Mouse (Mus musculus) granulocyte monocyte progenitor cell, adult 5-6 weeks (primary cell): ENCODE data around the gene Mical2. TPM values are rescaled to one million over a fixed set of nuclear protein-coding genes. Genes with fewer than 3 reads are reported as not detected.

Experiments used
- ATAC-seq: replicated peaks from 2 replicates; pipeline ENCODE4 v1.8.0; 2016; ENCODE audit warnings: mild to moderate bottlenecking, moderate TSS enrichment, inconsistent platforms; ENCODE audit not compliant: poor library complexity, severe bottlenecking
- total RNA-seq, 2 experiments: library from RNA; stranded (forward) in 1 of 2; stranded (reverse) in 1 of 2; fragments of 200-712, 200-1000 nt in 1 of 2; fragments of >200 nt in 1 of 2; fragmentation: Nextera tagmentation in 1 of 2; gene quantifications; 2 replicates each; pipeline ENCODE4 v1.2.3; 2014 to 2017

The Mical2 gene
- 4.7 and 6.8 TPM in 2 replicates for total RNA-seq (2014; fragmentation: Nextera tagmentation)
- 0.62 and 0.90 TPM in 2 replicates for total RNA-seq (2017)

DNA sequence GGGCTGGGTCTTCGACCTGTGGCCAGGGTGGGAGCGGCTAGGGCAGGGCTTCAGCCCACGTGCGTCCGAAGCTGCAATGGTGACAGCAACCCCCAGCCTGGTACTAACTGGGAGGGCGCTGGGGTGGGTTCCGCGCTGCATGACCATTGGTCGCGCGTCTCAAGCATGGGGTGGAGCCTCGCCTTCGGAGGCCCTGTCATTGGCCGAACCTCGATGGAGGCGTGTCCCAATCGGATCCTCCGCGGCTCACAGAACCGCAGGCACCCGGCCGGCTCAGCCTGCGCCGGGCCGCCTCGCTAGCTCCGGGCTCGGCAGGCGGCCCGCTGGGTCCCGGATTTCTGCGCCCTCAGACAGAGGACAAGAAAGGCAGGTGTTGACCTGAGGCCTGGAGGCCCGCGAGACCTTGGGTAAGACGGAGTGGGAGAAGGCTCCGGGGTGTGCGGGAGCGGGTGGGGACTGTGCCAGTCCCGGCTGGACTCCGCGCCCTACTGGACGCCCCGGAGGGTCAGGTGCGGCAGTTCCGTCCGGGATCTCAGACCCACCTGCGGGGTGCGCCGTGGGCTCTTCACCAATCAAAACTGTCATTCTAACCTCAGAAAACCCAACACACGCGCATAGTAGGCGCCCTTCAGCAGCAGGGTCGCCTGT lies at the start of gene Mical2:
TSS of gene Mical2 (plus strand) at position 242 of the 648 bp plus-strand sequence.
- ATAC-seq: peak; percentile 95

DNA sequence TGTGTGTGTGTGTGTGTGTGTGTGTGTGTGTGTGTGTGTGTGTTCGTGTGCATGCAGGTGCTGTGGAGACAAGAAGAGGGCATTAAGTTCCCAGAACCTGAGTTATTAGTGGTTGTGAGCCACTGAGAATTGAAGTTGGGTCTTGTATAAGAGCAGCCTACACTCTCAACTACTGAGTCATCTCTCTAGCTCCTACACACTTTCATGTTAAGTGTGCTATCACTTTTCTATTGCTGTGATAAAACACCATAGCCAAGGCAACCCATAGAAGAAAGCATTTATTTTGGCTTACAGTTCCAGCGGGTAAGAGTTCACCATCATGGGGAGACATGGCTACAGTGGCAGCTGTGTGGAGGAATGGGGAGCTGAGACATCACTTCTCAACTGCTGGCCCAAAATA lies 49.0 kb upstream of the Mical2 start:
- no peak for ATAC-seq

- ATAC-seq: peak; percentile 88
Measured at GRCm38 (mm10) chr7:112180235-112180705, 45.4 kb upstream of the Mical2 start.

GRCm38 (mm10) chr7:112183258-112183841 lies 42.3 kb upstream of the Mical2 start:
- ATAC-seq: peak; percentile 70

DNA sequence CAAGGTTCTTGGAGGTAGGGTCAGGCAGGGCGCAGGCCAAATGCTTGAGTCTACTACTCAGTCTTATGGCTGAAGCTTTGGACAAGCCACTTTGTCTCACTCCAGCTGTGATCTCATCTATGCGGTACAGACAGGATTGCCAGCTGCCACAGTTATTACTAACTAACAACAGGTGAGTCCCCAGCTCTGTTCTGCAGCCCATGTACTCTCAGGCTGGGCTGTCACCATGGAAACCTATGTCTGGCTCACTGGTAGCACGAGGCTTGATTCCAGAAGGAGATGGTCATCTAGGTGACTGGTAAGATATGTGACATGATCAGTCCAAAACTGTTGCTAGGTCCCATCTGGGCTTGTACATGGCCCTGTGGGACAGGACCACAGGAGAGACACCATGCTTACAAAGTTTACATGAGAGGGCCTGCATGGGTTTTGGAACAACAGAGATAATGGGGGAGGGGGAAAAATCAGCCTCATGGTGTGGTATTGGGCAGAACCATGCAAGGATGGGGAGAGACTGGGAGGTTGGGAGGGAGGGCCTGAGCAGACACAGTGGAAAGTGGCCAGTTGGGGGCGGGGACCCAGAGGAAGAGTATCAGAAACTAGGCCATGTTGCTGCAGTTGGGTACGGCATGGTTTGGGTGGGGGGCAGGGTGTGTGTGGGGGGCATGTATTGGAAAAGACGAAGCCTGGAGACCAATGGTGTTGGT lies 41.0 kb upstream of the Mical2 start:
- ATAC-seq: no peak

DNA sequence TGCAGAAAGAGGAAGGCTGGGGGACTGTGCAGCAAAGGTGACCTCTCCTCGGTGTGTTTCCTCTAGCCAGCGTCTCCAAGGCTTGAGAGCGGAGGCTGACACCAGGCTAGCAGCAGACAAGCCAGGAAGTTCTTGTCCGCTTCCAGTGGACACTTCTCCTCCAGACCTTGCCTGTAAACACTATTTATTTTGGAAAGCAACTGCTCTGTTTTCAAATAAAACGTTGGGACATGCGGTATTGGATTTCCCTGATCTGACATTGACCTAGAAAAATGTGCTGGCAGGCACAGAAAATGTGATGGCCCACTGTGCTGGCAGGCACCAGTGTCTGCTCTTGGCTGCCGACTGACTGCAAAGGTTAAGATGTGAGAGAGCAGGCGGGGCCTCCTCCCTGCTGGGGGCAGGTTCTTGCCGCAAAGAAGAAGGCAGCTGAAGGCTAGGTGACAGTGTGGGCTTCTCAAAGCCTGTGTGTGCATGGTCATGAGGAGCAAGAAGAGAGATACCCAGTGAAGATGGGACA lies 40.4 kb upstream of the Mical2 start:
- ATAC-seq: no peak

DNA sequence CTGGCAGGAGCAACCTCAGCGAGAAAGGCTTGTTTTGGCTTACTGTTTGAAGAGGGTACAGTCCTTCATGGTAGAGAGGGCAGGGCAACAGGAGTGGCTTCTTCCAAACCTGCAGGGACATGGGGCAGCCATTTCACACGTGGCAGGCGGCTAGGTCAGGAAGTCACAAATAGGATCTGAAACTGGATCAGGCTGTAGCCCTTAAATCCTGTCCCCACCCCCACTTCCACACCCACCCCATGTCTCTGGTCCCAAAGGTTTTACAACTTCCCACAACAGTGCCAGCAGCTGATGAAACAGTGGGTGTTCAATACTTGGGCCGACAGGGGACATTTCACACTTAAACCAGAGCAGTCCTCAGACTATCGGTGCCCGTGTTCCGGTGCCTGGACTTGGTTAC lies 38.8 kb upstream of the Mical2 start:
- ATAC-seq: 0 out of 2 replicates have a peak, but pooled peaks have one; percentile 29

DNA sequence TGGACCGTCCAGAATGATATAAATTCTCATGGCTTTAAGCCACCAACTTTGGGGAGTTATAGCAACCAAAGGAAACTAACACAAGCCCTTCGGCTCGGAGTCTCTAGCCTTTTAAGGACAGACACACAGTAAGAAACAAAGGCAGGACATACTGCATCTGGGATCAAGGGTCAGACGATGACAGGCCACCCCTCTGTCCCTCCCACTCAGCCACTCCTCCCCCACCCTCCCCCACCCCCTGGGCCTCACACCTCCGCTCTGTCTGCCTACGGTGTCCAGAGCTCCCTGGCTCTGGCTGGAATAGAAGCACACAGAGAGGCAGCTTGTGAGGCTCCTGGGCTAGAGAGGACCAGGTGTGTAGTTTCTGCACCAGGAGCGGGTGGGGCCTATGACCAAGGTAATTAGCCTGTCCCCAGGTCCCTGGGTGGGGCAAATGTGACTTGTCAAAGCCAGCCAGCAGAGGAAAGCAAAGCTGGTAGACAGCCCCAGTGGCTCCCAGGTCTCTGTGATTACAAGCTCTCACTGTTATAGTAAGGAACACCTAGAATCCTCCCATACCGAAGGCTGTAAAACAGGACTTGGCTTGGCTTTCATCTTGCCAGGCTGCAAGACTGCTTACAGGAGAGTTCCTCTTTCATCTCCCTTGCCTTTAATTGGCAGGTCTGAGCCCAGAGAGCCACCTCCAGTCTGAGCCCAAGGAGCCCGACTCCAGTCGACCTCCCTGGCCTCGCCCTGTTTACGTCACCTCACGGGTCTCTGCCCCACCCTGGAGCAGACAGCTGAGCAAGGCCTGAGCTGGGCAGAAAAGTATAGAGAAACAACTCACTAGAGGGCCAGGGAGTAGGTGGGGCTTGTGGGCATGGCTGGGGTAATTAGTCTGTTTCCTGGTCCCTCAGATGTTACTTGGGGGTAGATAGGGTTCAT lies 37.9 kb upstream of the Mical2 start:
- ATAC-seq: peak; percentile 41; the same call in 1 of the 2 replicates

DNA sequence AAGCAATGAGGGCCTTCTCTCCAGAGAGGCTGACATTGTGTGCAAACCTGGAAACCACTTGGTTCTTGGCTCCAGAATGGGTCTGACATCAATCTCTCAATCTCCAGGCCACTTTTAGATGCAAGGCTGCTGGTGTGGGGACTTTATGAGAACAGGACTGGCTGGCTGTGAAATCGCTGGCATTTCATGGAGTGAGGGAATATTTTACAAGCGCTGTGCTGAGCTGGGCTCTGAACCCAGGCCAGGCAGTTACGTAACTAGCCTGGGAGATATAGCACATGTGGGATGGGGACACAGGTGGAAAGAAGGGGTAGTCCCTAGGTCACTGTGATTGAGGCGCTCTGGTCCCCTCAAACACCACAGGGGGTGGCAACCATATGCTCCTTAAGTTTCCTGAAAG lies 33.4 kb upstream of the Mical2 start:
- ATAC-seq: no peak

DNA sequence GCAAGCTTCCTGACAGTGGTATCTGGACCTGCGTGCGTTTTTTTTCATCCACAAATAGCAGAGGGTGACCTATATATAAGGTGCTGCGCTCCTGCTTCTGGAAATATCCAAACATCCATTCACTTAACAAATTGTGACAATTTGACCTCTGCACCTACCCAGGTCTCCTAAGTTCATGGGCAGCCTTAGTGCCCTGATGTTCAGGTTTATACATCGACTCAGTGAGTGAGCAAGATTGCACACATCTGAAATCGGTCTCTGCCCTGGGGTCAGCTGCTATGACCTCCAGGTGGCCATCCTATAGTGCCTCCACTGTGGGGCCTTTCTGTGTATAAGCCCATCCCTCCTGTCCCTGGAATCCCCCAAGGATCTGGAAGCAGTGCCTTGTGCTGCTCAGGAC lies 32.9 kb upstream of the Mical2 start:
- no peak for ATAC-seq

- ATAC-seq: no peak
Measured at GRCm38 (mm10) chr7:112194286-112194685, 31.4 kb upstream of the Mical2 start.

DNA sequence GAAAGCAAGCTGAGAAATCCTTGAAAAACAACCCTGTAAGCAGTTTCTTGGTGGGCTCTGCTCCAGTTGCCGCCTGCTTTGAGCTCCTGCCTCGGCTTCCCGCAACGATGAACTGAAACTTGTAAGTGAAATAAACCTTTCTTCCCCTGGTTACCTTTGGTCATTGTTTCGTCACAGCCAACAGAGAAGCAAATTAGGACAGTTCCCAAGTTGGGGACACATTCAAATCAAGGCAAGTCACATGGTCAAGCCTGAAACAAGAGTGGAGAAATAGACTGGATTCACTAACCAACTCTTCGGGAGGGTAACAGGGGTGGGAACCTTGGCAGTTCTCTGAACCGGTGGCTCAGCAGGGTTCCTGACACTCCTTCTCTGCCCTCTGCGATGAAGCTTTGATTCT lies 28.2 kb upstream of the Mical2 start:
- ATAC-seq: no peak

- no peak for ATAC-seq
Measured at GRCm38 (mm10) chr7:112199343-112199742, 26.3 kb upstream of the Mical2 start.

DNA sequence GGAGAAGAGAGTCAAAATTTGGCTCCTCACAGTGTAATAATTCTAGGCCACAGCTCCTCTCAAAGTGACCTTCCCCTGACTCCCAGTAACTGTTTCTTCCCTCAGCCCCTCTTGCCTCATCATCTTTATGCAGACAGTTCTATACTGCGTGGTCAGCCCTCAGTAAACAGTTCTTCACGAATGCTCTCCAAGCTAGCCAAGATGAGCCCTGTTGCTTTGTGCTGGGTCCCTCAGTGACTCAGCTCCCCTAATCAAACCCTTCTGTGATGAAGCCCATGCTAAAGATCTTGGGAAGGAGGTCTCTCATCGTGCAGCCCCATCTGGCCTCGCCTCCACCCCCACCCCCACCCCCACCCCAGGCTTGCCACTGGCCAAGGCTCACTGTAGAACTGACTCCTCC lies 24.9 kb upstream of the Mical2 start:
- ATAC-seq: no peak

DNA sequence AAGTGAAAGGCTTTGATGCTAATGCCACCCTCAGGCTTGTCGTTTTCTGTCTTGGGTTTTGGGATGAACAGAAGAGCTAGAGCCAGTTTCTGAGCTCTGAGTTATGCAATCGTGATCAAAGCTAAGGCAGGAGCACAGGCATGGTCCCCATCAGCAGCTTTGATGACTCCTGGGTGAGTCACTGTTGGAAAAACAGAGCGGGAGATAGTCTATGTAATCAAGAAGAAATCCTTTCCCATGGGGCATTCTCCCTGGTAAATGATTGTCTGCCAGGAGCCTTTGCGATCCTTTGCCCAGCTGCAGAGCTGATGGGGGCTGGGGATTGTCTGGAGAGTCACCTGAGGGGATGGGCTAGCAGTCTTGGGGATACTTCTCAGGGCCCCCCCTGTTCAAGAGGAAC lies 23.5 kb upstream of the Mical2 start:
- ATAC-seq: no peak

DNA sequence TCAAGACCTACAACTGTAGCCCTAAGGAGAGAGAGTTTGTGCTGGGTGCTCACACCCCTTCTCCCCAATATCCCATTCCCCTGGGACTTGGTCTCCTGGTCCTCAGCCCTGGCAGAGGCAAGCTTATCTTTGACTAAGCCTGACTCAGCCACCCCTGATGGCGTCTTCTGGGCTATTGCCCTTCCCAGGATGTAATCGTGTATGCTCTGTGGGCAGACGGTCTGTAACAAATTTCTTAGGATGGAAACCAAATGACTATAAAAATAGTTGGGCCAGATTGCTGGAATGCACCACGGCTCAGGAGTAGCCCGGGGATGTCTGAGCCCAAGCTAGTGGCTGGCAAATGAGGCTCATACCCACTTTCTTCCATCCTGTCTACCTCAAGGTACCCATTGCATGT lies 22.8 kb upstream of the Mical2 start:
- no peak for ATAC-seq

DNA sequence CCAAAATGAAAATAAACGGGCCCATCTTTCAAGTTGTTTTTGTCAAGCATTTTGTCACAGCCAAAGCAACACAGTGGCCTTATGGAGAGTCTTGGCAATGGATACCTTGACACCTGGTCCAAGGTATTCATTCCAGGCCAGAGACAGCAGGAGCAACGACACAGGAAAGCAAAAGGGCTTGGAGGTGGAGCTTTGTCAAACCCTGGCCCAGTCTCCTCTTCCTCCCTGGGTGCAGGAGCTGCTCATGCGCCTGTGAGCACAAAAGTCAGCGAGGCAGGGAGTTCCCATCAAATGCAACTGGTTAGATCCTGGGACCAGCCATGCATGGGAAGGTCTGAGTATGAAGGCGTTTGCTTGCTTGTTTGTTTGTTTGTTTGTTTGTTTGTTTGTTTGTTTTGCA lies 21.7 kb upstream of the Mical2 start:
- ATAC-seq: no peak

- no peak for ATAC-seq
Measured at GRCm38 (mm10) chr7:112204380-112204963, 21.2 kb upstream of the Mical2 start.

DNA sequence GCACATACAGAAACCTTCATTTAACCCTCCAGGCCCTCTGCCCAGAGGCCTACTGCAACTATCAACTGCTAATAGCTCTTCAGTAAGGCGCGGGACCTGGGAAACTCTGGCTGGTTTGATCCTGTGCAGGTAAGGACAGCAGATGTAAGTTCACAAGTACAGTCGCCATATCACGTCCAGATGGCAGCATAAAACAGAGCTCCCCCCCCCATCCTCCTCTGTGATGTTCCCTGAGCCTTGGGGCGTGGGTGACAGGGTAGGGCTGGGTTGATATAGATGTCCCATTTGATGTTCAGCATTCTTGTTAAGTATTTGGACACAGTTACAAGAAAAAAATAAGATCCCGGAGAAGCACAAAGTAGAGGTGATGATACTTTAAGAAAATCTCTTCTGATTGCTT lies 20.1 kb upstream of the Mical2 start:
- ATAC-seq: no peak

DNA sequence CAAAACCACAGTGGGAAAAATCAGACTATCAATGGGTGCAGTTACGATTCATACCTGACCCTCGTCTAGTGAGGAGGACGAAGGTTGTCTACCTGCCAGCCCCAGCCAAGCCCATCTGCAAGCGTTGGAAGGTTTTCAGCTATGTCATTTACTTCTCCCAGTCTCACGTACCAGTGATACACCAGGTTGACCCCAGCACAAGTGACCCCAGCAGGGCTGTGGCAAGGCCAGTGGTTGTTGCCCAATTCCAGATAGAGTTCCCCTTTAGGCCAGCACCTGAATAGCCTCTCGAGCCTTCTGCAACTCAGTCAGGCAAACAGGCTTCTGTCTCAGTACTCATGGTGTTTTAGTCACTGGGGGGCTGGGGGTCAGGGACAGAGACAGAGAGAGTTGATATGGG lies 17.9 kb upstream of the Mical2 start:
- ATAC-seq: peak; percentile 38; the same call in 1 of the 2 replicates
